Mouse (Mus musculus) c-Kit-positive CD71-negative TER-119-negative erythroid progenitor cells, embryonic 14.5 days (primary cell): ENCODE measurements at regions not wholly inside any gene's neighbourhood (a gene's known extent, or its start where the extent isn't known, plus 50 kb on each side); places are given as distances from the start of the nearest gene placed in this dataset.

Experiments
- DNase-seq: peaks from one replicate; pipeline ENCODE4 v3.0.0-alpha.2; 2013; ENCODE audit warnings: low read depth

DNA sequence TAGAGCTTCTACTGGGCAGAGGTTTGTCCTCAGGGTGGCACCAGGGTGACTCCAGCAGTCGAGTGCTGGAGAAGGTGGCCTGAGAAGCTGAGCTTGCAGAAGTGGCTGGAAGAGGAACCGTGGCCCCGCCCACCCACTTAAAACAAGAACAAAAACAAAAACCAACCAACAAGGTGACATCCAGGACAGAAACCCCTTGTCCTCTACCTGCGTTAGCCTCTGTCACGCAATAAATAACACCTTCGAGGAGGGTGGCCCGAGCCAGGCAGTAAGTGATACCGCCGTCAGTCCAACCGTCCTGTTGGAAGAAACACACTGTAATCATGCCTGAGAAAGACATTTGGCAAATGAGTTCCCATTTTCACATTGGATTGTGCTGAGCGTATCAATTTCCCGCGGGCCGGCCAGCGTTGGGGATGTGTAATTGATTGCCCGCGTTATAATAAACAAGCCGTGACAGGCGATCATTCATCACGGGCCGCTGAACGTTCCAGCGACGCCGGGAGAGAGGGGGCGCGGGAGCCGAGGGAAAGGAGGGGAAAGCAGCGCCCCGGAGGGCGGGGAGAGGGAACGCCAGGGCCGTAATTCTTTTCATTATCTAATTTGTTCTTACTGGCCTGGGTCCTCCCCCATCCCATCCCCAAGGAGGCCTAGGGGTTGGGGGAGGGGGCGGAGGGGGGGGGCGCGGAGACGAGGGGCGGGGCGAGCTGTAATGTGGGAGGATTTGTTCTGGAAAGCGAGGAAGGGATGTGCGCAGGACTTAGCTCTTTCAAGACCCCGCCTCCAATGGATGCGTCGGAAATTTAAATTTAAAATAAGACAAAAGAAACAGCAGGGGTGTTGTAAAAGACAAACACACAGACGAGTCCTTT is 135.6 kb downstream of the 2410131K14Rik start:
- DNase-seq = no peak

DNA sequence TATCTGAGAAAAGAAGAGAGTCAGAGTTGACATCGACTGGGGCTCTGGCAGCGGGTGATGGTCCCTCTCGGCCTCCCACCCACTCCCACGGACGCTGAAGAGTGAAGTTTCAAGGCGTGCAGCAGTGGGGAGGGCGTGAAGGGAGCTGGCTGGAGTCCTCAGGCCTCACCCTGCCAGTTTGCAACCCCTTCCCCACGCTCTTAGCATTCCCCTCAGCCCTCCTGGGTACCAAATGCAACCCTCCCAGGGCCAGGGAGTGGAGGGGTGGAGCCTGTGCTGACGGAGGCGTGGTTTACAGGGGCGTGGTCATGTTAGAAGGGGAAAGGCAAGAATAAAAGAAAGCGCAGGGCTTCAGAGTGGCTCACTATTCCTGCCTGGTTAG is 136.3 kb downstream of the 2410131K14Rik start:
- no peak for DNase-seq

DNA sequence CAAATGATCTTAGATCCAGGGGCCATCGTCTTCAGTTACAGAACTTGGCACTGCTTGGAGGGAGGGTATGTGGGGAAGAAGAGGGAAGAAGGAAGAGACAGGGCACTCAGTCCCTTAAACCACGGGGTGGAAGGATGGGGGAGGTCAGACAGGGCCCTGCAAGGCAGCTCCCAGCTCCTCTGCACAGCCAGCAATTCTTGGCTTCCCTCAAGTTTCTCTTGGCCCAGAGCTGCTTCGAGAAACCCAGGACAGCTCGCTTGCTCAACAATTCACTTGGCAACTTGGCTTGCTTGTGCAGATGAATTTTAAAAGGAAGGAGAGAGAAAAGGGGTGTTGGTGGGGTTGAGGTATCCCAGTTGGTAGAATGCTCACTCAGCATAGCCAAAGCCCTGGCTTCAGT is 141.1 kb downstream of the 2410131K14Rik start:
- DNase-seq = no peak

DNA sequence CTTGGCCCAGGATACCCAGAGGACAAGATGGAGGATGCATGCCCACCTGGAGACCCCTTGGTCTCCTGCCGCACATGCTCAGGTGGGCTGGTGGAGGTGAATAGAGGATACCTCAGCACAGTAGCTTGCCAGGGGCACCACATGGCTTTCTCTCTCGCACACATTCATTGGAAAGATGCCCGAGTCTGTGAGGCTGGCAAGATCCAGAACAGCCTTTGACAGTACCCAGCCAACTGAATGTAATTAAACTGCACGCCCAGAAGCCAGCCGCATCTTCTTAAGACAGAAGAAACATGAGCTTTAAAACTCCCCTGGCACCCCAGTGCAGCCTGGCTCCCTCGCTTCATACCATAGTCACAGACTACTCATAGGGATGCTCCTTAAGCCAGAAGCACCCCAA is 143.4 kb downstream of the 2410131K14Rik start:
- DNase-seq = no peak

DNA sequence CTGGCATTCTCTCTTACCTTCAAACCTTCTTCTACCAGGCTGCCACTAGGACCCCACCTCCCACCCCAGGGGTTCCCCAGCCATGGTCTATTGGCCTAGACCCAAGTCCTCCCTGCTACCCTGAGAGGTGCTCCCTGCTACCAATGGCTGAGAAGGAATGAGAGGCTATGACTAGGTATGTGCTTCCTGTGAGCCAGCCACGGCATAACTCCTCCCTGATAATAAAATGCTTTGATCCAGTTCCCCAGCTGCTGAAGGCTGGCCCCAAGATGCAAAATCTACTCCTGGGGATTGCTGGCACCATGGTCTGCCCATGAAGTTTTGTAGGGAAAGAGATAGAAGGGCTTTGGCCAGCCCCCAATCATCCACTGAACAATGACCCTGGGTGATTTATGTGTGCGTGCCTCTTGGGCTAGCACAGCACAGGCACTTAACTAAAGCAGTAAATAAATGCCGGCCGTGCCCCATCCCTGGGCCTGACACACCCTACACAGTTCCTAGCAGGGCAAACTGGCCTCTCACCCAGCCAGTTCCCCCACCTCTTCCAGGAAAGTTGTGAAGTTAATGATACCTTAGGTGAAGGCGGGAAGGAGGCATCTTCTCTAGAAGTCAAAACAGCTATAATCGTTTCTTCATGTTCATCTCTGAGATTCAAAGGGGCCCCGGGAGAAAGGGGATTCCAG is 145.8 kb downstream of the 2410131K14Rik start:
- DNase-seq = no peak

DNA sequence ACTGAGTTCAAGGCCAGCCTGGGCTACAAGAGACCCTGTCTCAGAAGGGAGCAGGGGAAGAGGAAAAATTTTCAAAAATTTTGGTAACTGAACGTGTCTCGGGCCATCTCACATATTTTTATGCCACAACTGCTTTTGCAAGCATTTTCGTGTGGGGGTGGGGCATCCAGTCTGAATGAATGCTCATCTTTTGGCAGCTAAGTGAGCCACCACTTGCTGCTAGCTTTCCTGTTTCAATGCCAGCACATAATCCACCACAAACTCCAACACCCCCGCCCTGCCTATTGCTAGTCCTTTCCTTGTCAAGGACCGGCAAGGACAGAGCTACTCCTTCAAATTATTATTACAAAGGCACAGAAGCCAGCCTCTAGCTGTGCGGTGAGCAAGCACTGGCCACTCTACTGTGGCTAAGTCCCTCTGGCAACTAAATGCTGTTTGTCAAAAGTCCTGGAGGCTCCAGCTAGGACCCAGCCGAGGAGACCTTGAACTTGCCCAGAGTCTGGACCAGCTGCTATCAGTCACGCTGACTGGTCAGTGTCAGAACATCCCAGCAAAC is 148.0 kb downstream of the 2410131K14Rik start:
- DNase-seq = no peak

DNA sequence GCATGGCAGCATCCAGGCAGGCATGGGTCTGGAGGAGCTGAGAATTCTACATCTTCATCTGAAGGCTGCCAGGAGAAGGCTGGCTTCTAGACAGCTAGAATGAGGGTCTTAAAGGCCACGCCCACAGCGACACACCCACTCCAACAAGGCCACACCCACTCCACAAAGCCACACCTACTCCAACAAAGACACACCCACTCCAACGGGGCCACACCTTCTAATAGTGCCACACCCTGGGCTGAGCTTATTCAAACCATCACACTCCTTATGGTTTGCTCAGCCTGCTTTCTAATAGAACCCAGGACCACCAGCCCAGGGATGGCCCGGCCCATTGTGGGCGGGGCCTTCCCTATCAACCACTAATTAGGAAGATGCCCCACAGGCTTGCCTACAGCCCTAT is 149.0 kb downstream of the 2410131K14Rik start:
- DNase-seq = no peak

DNA sequence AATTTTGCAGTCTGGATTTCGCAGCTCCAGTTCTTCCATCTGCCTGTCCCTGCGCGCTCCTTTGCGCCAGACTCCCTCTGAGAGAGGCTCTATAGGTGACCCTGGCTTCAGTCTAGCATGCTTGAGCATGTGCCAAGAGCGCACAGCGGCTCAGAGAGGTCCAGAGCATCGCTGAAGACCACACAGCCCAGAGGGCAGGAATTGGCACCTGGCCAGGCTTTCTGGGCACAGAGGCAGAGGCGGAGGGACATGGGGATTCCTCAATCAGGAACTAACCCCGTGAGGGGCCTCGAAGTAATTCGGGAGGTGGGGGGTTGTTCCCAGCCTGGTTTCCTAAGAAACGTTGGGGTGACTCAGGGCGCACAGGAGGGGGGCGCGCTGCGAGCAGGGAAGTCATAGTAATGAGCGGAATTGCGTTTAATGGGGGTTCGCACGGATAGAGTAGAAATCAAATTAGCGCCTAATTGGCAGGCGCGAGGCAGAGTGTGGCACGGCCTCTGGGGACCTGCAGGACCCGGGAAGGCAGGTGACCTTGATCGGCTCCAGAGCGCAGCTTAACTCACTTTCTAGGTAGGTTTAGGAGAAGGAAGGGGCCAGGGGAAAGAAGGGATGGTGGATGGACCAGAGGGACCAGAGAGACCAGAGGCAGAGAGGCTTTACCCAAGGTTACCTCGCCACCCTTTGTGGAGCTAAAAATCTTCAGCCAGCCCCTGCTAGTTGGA is 151.1 kb downstream of the 2410131K14Rik start:
- DNase-seq = no peak

DNA sequence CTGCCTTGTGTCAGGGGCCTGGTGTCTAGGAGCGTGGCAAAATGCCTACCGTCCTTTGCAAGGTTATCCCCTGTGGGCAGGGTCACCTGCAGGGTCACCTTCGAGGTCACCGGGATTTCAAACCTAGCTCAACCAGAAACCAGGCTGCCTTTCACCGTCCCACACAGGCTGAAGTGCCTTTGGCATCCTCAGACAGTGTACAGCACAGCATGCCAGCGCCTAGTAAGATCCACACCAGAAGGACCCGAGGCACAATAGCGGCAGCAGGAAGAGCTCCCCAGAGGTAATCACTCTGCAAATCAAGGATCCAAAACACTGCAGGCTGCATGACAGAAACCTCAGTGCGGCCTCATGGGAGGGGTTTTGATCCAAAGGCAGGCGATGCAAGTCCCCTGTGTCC is 155.9 kb downstream of the 2410131K14Rik start:
- no peak for DNase-seq

DNA sequence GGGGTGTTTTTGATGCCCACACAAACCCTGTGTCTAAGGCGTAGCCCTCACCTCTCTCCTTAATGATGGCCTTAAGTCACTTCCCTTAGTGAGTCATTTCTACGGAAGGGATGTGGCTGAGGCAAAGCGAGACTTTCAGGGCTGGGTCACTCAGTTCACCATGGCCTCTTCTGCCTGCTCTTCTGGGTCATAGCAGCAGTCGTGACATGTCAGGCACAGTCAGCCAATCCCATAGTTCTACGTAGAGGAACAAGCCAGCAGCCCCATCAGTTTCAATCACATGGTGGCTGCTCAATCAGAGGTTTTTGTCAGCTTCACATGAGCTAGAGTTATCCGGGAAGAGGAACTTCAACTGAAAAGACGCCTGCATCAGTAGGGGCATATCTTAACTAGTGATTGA is 156.1 kb upstream of the Med13l start:
- no peak for DNase-seq

DNA sequence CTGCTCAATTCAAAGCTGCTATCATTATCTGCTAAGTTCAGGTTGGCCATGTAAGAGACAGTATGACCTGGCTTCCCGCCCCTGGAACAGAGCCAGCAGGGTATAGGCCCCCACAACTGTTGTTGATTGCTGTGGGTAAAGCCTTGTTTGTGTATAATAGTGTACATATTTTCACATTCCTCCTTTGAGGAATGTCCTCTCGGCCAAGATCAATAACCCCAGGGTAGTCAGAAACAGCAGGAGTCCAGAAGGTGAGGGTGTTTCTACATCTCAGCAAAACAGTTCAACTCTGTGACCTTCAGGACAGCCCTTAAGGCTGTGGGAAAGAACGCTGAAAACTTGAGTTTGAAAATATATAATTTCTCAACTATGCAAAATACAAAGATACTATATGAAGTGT is 155.1 kb upstream of the Med13l start:
- no peak for DNase-seq

DNA sequence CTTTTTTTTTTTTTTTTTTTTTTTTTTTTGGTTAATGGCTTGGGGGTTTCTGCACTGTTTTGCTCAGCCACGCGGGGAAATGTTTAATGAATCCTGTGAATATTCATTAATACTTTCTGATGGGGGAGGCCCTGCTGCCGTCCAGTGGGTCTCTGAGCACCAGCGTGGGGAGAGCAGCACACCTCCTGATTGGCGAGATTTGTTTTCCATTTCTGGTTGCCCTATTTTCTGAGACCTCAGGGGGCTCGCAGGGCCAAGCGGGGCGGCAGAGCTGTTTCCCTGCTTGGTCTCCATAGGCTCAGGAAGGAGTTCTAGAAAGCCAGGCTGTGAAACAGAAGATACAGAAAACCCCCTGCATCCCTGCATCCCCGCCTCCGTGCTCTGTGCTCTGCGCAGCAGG is 153.0 kb upstream of the Med13l start:
- no peak for DNase-seq

DNA sequence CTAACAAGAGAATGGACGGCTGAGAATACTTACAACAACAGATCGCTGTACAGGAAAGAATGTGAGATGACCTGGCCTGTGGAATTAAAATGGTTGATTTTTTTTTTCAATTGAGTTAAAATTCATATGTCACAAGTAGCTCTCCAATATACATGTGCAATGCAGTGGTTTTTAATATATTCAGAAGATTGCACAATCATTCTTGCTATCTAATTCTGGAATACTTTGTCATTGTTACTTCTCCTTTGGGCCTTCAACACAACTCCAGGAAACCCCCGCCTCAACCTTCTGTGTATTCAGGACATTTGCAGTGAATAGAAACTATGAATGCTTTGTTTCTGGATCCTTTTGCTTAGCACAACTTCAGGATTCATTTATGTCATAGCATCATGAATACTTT is 152.5 kb upstream of the Med13l start:
- DNase-seq = no peak

DNA sequence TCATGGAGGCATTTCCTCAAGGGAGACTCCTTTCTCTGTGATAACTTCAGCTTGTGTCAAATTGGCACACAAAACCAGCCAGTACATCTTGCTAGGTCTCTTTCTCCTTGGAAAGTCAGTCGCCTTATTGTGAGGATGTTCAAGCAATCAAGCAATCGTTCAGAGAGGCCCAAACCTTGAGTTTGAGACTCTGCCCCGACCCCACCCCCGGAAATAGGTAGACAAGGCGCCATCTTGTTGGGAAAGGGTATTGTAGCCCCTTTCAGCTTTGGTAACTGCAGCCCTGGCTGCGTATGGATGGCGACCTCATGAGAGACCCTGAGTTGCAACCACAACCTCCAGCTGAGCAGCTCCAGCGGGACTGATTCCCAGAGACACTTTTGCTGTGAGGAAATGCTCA is 151.7 kb upstream of the Med13l start:
- no peak for DNase-seq

DNA sequence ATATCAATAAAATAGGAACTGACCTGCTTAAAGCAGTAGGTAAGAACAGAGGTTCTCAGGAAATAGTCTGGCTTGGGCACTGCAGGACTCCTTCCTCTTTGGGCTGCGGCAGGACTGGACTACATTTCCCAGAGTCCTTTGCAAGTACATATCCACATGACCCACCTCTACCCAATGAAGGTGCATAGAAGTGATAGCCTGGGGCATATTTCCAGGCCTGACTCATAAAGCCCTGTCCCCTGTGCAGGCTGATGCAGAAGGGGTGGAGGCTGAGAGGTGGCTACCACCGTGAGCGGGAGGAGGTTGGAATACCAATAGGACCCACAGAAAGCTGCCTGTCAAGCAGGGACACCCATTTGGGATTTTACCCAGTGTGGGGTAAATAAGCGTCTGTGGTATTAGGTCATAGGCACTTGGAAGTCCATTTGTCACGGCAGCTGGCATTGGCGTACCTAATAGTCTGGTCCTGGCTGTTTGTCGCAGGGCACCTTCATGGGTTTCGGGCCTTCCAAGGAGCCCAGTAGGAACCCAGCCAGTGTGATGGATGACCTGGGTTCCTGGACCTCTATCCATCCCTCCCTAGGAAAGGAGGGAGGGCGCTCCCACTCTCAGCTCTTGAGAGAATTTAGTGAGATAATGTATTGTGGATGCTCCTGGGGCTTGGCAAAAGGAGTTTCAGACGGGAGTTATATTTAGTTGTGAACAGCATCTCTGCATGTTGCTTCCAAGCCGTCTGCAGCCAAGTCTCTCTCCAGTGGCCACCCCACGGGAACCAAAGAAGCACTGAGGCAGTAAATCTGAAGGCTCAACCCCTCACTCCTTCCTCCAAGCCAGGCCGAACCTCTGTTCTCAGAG is 146.8 kb upstream of the Med13l start:
- peak; percentile 64 for DNase-seq

DNA sequence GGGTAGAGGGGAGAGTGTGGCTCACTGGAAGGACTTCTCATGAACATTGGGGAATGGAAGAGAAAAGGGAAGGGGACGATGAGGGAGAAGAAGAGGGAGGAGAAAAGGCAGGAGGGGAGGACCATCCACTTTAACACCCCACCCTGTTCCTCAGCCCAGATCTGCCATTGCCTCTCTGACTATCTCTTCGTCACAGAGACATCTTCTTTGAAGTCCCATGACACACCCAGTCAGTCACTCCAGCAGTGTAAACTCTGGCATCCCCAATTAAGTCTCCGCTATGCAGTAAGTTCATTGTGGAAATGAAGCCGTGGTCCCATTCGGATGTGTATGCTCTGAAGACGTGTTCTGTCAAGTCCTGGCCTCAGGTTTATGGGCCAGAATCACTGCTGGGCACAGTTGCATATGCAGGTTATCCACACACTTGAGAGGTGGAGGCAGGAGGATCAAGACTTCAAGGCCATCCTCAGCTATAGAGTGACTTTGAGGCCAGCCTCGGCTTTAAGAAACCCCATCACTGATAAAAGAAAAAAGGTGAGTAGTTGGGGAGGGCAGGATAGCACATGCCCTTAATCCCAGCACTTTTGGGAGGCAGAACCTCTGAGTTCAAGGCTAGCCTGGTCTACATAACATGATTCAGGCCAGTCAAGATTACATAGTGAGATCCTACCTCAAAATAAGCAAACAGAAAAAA is 141.0 kb upstream of the Med13l start:
- no peak for DNase-seq

DNA sequence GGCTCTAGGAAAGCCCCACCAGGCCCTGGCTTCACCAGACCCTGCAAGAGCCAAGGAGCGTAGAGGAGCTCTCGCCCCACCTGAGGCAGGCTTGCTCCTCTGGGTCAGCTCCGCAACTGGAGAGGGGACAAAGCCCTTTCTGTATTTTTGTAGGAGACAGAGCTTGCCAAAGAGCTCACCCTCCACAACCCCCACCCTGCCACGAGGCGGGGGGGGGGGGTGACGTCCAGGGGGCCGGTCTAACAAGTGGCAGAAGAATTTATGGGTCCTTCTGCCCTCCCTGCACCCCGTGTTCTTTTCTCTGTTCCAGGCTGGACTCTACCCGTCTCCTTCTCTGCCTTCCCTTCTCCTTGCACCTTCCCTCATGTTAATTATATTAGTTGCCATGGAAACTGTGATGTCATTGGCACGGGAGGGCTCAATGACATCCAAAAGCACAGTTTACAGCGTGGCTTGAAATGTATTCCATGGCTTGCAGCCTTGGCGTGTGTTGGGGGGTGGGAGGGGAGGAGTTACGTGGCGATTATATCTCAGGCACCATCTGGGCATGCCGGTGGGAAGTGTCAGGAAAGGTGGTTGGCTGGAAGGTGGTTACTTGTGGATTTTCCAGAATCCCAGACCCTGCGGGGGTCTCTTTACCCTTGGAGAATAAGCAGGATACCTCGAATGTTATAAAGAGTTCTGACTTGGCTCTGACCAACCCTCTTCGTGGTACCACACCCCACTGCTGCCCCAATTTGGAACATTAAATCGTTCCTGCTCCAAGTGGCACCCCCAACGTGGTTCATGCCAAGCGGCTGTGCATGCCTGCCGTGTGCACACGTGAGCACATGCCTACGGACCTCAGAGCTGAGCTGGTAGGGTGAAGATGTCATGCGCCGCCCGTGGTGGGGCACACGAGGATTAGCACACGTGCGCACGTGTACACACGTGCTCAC is 138.3 kb upstream of the Med13l start:
- DNase-seq = no peak

DNA sequence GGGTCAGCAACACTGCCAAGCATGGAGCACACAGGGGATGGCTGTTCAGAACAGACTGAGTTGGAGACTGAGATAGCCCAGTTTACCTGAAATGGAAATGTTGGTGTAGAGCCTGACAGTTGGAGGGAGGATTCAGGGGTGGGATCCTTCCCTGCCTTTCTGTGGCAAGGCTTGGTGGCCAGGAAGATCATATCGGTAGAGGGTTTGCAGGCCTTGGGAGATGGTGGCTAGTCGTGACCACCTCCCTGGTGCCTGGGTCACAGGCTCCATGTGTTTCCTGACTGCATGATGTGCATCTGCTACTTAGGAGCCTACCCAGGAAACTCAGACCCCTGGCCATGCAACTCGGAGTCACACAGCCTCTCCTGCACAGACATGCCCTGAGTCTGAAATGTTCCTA is 136.3 kb upstream of the Med13l start:
- DNase-seq = no peak

DNA sequence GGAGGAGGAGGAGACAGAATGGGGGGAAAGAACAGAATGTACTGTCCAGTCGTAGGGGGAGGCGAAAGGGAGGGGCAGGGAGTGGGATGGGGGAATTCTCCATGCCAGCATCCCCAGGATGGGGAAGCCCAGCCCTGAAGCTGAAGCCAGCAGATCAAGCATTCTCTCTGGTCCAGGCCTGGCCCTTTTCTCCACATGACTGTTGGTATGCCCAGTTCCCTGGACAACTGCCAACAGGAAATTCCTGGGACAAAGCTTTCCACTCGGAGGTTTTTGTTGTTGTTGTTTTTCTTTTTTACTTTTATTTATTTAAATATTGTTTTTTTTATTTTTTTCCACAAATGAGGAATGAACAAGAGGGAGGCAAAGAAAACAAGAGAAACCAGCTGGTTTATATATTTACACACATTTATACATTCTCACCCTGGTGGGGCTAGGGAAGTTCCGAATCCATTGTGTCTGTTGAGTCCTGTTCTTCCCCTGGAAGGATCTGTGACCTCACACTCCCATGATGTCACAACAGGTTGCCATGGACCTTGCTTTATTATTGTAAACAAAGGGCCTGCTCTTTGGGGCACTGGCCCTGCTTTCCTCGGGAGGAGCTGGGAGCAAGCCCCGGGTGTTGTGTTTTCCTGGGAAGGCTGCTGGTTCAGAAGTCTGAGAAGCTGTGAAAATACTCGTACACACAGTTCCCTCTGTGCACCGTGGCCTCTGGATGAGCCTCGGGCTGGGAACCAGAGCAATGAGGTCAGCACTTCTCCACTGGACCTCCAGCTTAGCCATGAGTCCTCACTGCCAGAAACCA is 135.5 kb upstream of the Med13l start:
- DNase-seq = no peak
